Mouse (Mus musculus) embryonic facial prominence, embryonic 14.5 days (tissue): ENCODE results near the gene Ccdc153. TPM values are rescaled to one million over a fixed set of nuclear protein-coding genes. Genes with fewer than 3 reads are reported as not detected.

ENCODE experiments used
- ATAC-seq: fragments of 200-750 bp; cut with Nextera tagmentation; 2 replicates; pipeline ENCODE4 v1.8.0; 2017; ENCODE audit warnings: low read depth, moderate number of reproducible peaks, moderate TSS enrichment
- DNase-seq: peaks from one replicate; pipeline ENCODE4 v3.0.0-alpha.2; 2015; ENCODE audit warnings: low spot score
- H3K27ac ChIP-seq: fragments of 300-500 bp; sonication (generic); replicated peaks from 2 replicates; pipeline ENCODE4 v1.5.1; 2014; ENCODE audit warnings: low read depth, mild to moderate bottlenecking, low read length, moderate library complexity
- H3K27me3 ChIP-seq: fragments of 300-500 bp; sonication (generic); replicated peaks from 2 replicates; pipeline ENCODE4 v1.6.1; 2014; ENCODE audit warnings: low read length; ENCODE audit not compliant: control insufficient read depth, insufficient read depth
- H3K36me3 ChIP-seq: fragments of 300-500 bp; sonication (generic); 2 replicates; pipeline ENCODE4 v1.6.1; 2014; ENCODE audit warnings: low read length, mixed read lengths; ENCODE audit not compliant: control insufficient read depth, insufficient read depth
- H3K4me1 ChIP-seq: fragments of 300-500 bp; sonication (generic); 2 replicates; pipeline ENCODE4 v1.6.1; 2014; ENCODE audit warnings: antibody characterized with exemption, low read length; ENCODE audit not compliant: control insufficient read depth, insufficient read depth
- H3K4me2 ChIP-seq: fragments of 300-500 bp; sonication (generic); 2 replicates; pipeline ENCODE4 v1.6.1; 2014; ENCODE audit warnings: low read depth, mild to moderate bottlenecking, low read length, moderate library complexity, mixed read lengths
- H3K4me3 ChIP-seq: fragments of 300-500 bp; sonication (generic); 2 replicates; pipeline ENCODE4 v1.5.1; 2014; ENCODE audit warnings: low read depth, mild to moderate bottlenecking, low read length
- H3K9ac ChIP-seq: fragments of 300-500 bp; sonication (generic); 2 replicates; pipeline ENCODE4 v1.6.1; 2014; ENCODE audit warnings: low read depth, mild to moderate bottlenecking, low read length, moderate library complexity, mixed read lengths
- H3K9me3 ChIP-seq: fragments of 300-500 bp; sonication (generic); 2 replicates; pipeline ENCODE4 v1.6.1; 2016; ENCODE audit warnings: low read length; ENCODE audit not compliant: control insufficient read depth
- WGBS: fragments of 180-500 bp; shearing (Covaris S2); extraction: QIAGEN DNeasy Blood & Tissue Kit; methylation state at CpG from one replicate; pipeline ENCODE4 v1.1.7; 2014; 5-methylcytosine and 5-hydroxymethylcytosine counted together
- polyA plus RNA-seq: library from polyadenylated mRNA; unstranded; fragments of >200 nt; fragmentation: Nextera tagmentation; extraction: Ambion mirVana; gene quantifications from 2 replicates; pipeline ENCODE4 v1.2.1, GENCODE M21; 2014

The Ccdc153 gene
- polyA plus RNA-seq, 1 experiment from 2014 or later = 10.0 TPM

GRCm38 (mm10) chr9:44283183-44283582 is 42.7 kb downstream of the Ccdc153 start:
- Histone ChIP-seq H3K9ac (no peak overlapping the region), H3K4me1 (peaks cover 8% of the 10 kb centered on the region; the same call in 1 of the 2 replicates), H3K36me3 (0 out of 2 replicates have a peak, but pooled peaks cover 5% of the 10 kb centered on the region), H3K9me3 (no peaks in the 10 kb centered on the region), H3K4me3 (no peak overlapping the region), H3K27ac (no peak overlapping the region), H3K4me2 (no peak overlapping the region), H3K27me3 (peaks cover 13% of the 10 kb centered on the region)
- no peak for ATAC-seq
- DNase-seq = no peak
- WGBS = 68% methylated on average over 5 of the region's 5 CpGs

GRCm38 (mm10) chr9:44286256-44286850 is 45.9 kb downstream of the Ccdc153 start:
- Histone ChIP-seq H3K4me2 (no peak overlapping the region), H3K4me1 (peaks cover 11% of the 10 kb centered on the region; the same call in 1 of the 2 replicates)

GRCm38 (mm10) chr9:44287003-44287400 is 46.5 kb downstream of the Ccdc153 start:
- H3K4me1 ChIP-seq = peaks cover 11% of the 10 kb centered on the region; the same call in 1 of the 2 replicates
- H3K9ac ChIP-seq = peak overlapping the region; percentile 74
- H3K9me3 ChIP-seq = no peaks in the 10 kb centered on the region
- peak overlapping the region; percentile 80 for H3K4me2 ChIP-seq
- WGBS = 8% methylated on average over 8 of the region's 11 CpGs
- no peak for DNase-seq
- peaks cover 15% of the 10 kb centered on the region; the same call in 1 of the 2 replicates for H3K36me3 ChIP-seq
- no peak for ATAC-seq
- H3K4me3 ChIP-seq = peak overlapping the region; percentile 55
- H3K27me3 ChIP-seq = peaks cover 34% of the 10 kb centered on the region
- H3K27ac ChIP-seq = no peak overlapping the region

More at GRCm38 (mm10) chr9:44286256-44286850, 45.9 kb downstream of the Ccdc153 start:
- no peak for ATAC-seq
- H3K4me3 ChIP-seq = no peak overlapping the region
- DNase-seq = no peak
- WGBS = 7% methylated on average over 6 of the region's 6 CpGs
- H3K27me3 ChIP-seq = peaks cover 34% of the 10 kb centered on the region
- no peak overlapping the region for H3K9ac ChIP-seq
- H3K9me3 ChIP-seq = no peaks in the 10 kb centered on the region
- H3K27ac ChIP-seq = no peak overlapping the region
- H3K36me3 ChIP-seq = peaks cover 10% of the 10 kb centered on the region; the same call in 1 of the 2 replicates

GRCm38 (mm10) chr9:44287401-44288075 is 47.1 kb downstream of the Ccdc153 start:
- Histone ChIP-seq H3K36me3 (peaks cover 21% of the 10 kb centered on the region), H3K4me2 (peak overlapping the region; percentile 80), H3K4me3 (peak overlapping the region; percentile 55), H3K9me3 (no peaks in the 10 kb centered on the region), H3K4me1 (peaks cover 11% of the 10 kb centered on the region; the same call in 1 of the 2 replicates), H3K27me3 (peaks cover 34% of the 10 kb centered on the region), H3K27ac (no peak overlapping the region), H3K9ac (peak overlapping the region; percentile 74)
- ATAC-seq = peak; percentile 62
- under 1% methylated on average over 29 of the region's 47 CpGs for WGBS
- peak; percentile 39 for DNase-seq

- peaks cover 28% of the 10 kb centered on the region for H3K36me3 ChIP-seq
- H3K4me2 ChIP-seq = peak within 1 kb of the TSS; percentile 80
- 3% methylated on average over 25 of the region's 38 CpGs for WGBS
- peak within 1 kb of the TSS; percentile 74 for H3K9ac ChIP-seq
- peak within 1 kb of the TSS; percentile 55 for H3K4me3 ChIP-seq
- H3K9me3 ChIP-seq = no peaks in the 10 kb centered on the region
- DNase-seq (peak; percentile 25), ATAC-seq (peak; percentile 56)
- no peak within 1 kb of the TSS for H3K27ac ChIP-seq
- H3K4me1 ChIP-seq = peaks cover 11% of the 10 kb centered on the region; the same call in 1 of the 2 replicates
- H3K27me3 ChIP-seq = peaks cover 34% of the 10 kb centered on the region
These were observed 47.8 kb downstream of the Ccdc153 start, which contains the start of gene Abcg4 for GRCm38 (mm10) chr9:44288076-44288958. Gene Abcg4, minus strand, starts transcription at chr9:44288615.

- Histone ChIP-seq H3K36me3 (peaks cover 34% of the 10 kb centered on the region), H3K27ac (no peak overlapping the region), H3K27me3 (peaks cover 34% of the 10 kb centered on the region), H3K4me1 (peaks cover 11% of the 10 kb centered on the region; the same call in 1 of the 2 replicates), H3K4me3 (peak overlapping the region; percentile 55), H3K9ac (no peak overlapping the region), H3K4me2 (peak overlapping the region; percentile 80; the same call in 1 of the 2 replicates), H3K9me3 (no peaks in the 10 kb centered on the region)
- DNase-seq (no peak), ATAC-seq (no peak)
- 10% methylated on average over 11 of the region's 11 CpGs for WGBS
These were observed 48.4 kb downstream of the Ccdc153 start for GRCm38 (mm10) chr9:44288959-44289291.

- Histone ChIP-seq H3K36me3 (peaks cover 68% of the 10 kb centered on the region), H3K4me1 (peaks cover 6% of the 10 kb centered on the region; the same call in 1 of the 2 replicates), H3K27me3 (peaks cover 27% of the 10 kb centered on the region), H3K4me2 (no peak overlapping the region), H3K9ac (no peak overlapping the region), H3K9me3 (no peaks in the 10 kb centered on the region), H3K27ac (no peak overlapping the region), H3K4me3 (no peak overlapping the region)
- WGBS = 71% methylated on average over 3 of the region's 3 CpGs
- no peak for ATAC-seq
- peak; percentile 48 for DNase-seq
These were observed 52.0 kb downstream of the Ccdc153 start for GRCm38 (mm10) chr9:44292490-44292889.
